ENCODE assay signal across 21 mouse cellular contexts in the genomic region with DNA sequence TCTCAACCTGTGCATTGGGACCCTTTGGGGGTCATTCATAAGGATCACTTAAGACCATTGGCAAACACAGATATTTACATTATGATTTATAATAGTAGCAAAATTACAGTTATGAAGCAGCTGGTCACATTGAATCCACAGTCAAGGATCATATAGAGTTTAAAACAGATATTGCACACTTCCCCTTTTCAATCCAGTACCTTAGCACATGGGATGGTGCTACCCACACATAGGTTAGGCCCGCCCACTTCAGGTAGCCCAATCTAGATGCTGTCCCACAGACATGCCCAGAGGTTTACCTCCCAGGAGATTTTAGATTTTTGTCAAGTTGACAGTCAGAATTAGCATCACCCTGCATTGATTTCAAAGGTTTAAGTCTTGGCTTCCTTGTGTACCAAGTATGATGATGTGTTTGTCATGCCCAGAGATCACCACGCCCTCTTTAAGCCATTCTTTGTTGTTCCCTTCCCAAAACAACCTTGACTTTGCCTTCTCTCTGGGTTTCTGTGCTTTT.
"Had no signal": no experiment of that assay in that cellular context is flagged by ENCODE, and none has a peak within 500 bp of the region (broad histone marks: within the 10 kb centered on the region; RNA-seq: fewer than 3 reads in every experiment).

No protein-coding gene starts in this region.

- ATAC-seq: liver, postnatal 0 days; lung, postnatal 0 days; midbrain, embryonic 16.5 days had no signal

- DNase-seq: kidney, adult 11 months; kidney, adult 8-10 months; kidney, postnatal 10 days; kidney, postnatal 36 days; left cerebral cortex, postnatal 4 days; liver, postnatal 0 days; lung, embryonic 14.5 days; lung, postnatal 36 days; retina, postnatal 1 day; thymus, adult 2 months; thymus, postnatal 14 days; thymus, postnatal 4 days had no signal

- H3K27ac ChIP-seq: kidney, embryonic 15.5 days; limb, embryonic 12.5 days; limb, embryonic 15.5 days; liver, embryonic 14.5 days; midbrain, embryonic 12.5 days; neural tube, embryonic 13.5 days had no signal

- H3K4me3 ChIP-seq: kidney, embryonic 15.5 days; limb, embryonic 12.5 days; limb, embryonic 15.5 days; midbrain, embryonic 12.5 days; myocyte; neural tube, embryonic 13.5 days had no signal
